Mouse (Mus musculus) layer of hippocampus, adult 2 months (tissue): Measurements from ENCODE around the gene Cbx5. TPM values are rescaled to one million over a fixed set of nuclear protein-coding genes. Genes with fewer than 3 reads are reported as not detected.

ENCODE experiments used
- DNase-seq, 2 experiments: peaks; one replicate each; pipeline ENCODE4 v3.0.0; 2022; ENCODE audit warnings: low spot score in 2 of 2
- H3K27ac ChIP-seq: fragments of 200-600 bp; 2 replicates; pipeline ENCODE4 v1.8.1; 2022
- H3K4me3 ChIP-seq: fragments of 200-600 bp; 2 replicates; pipeline ENCODE4 v1.8.1; 2022; ENCODE audit warnings: mild to moderate bottlenecking
- CTCF ChIP-seq: fragments of 200-600 bp; conservative IDR thresholded peaks from 2 replicates; pipeline ENCODE4 v1.8.1; 2022; ENCODE audit warnings: antibody characterized with exemption, mild to moderate bottlenecking, moderate library complexity
- total RNA-seq, 2 experiments: library from RNA; stranded (reverse); gene quantifications; 2 replicates each; pipeline ENCODE4 v1.2.3; 2021

Cbx5 gene
- total RNA-seq, 2 experiments from 2014 or later = 179 to 187 TPM

- H3K27ac ChIP-seq = no peak overlapping the region
- peak in 1 of 2 experiments; percentile 56 for DNase-seq
- TF ChIP-seq CTCF = peak; percentile 80
- no peak overlapping the region for H3K4me3 ChIP-seq
Measured at GRCm38 (mm10) chr15:103185462-103186198, 54.0 kb downstream of the Cbx5 start.

- DNase-seq = no peak
- TF ChIP-seq CTCF = no peak; the same call in 1 of the 2 replicates
- Histone ChIP-seq H3K27ac (no peak overlapping the region), H3K4me3 (peak overlapping the region; percentile 17)
Measured at GRCm38 (mm10) chr15:103183651-103184610, 55.7 kb downstream of the Cbx5 start.

- Histone ChIP-seq H3K27ac (no peak overlapping the region), H3K4me3 (peak overlapping the region; percentile 5; the same call in 1 of the 2 replicates)
- TF ChIP-seq CTCF = peak; percentile 83
- peak in 1 of 2 experiments; percentile 56 for DNase-seq
Measured at GRCm38 (mm10) chr15:103183135-103183534, 56.5 kb downstream of the Cbx5 start.

GRCm38 (mm10) chr15:103182166-103182790 lies 57.3 kb downstream of the Cbx5 start:
- DNase-seq = peak; percentile 62 to 83
- TF ChIP-seq CTCF = peak; percentile 100
- peak overlapping the region; percentile 56 for H3K4me3 ChIP-seq
- H3K27ac ChIP-seq = no peak overlapping the region

- Histone ChIP-seq H3K4me3 (no peak overlapping the region), H3K27ac (no peak overlapping the region)
- DNase-seq = no peak
- TF ChIP-seq CTCF = no peak
Measured at GRCm38 (mm10) chr15:103180406-103180805, 59.2 kb downstream of the Cbx5 start.

- no peak for TF ChIP-seq CTCF
- Histone ChIP-seq H3K27ac (no peak overlapping the region), H3K4me3 (no peak overlapping the region)
- no peak for DNase-seq
Measured at GRCm38 (mm10) chr15:103178767-103179166, 60.8 kb downstream of the Cbx5 start.

- no peak overlapping the region for H3K27ac ChIP-seq
- DNase-seq = no peak
- H3K4me3 ChIP-seq = no peak overlapping the region
- TF ChIP-seq CTCF = peak; percentile 85
Measured at GRCm38 (mm10) chr15:103178137-103178536, 61.5 kb downstream of the Cbx5 start.

- Histone ChIP-seq H3K27ac (no peak overlapping the region), H3K4me3 (no peak overlapping the region)
- no peak for DNase-seq
- TF ChIP-seq CTCF = no peak
Measured at GRCm38 (mm10) chr15:103177611-103178041, 62.0 kb downstream of the Cbx5 start.

GRCm38 (mm10) chr15:103176874-103177421 lies 62.7 kb downstream of the Cbx5 start:
- H3K27ac ChIP-seq = no peak overlapping the region
- no peak overlapping the region for H3K4me3 ChIP-seq
- DNase-seq = peak; percentile 82 to 93
- TF ChIP-seq CTCF = peak; percentile 100

- no peak overlapping the region for H3K4me3 ChIP-seq
- TF ChIP-seq CTCF = no peak
- H3K27ac ChIP-seq = no peak overlapping the region
- no peak for DNase-seq
Measured at GRCm38 (mm10) chr15:103173251-103173650, 66.4 kb downstream of the Cbx5 start.

- DNase-seq = peak in 1 of 2 experiments; percentile 63
- Histone ChIP-seq H3K4me3 (no peak overlapping the region), H3K27ac (no peak overlapping the region)
- TF ChIP-seq CTCF = peak; percentile 93
Measured at GRCm38 (mm10) chr15:103172537-103172936, 67.1 kb downstream of the Cbx5 start.

GRCm38 (mm10) chr15:103171276-103171675 lies 68.3 kb downstream of the Cbx5 start:
- no peak for DNase-seq
- H3K27ac ChIP-seq = no peak overlapping the region
- TF ChIP-seq CTCF = no peak
- no peak overlapping the region for H3K4me3 ChIP-seq

- TF ChIP-seq CTCF = no peak
- Histone ChIP-seq H3K27ac (no peak overlapping the region), H3K4me3 (no peak overlapping the region)
Measured at GRCm38 (mm10) chr15:103170316-103170679, 69.3 kb downstream of the Cbx5 start.

More at GRCm38 (mm10) chr15:103170316-103170679, 69.3 kb downstream of the Cbx5 start:
- DNase-seq = no peak
